Mouse (Mus musculus): ENCODE results near the gene Panx2.

DNA sequence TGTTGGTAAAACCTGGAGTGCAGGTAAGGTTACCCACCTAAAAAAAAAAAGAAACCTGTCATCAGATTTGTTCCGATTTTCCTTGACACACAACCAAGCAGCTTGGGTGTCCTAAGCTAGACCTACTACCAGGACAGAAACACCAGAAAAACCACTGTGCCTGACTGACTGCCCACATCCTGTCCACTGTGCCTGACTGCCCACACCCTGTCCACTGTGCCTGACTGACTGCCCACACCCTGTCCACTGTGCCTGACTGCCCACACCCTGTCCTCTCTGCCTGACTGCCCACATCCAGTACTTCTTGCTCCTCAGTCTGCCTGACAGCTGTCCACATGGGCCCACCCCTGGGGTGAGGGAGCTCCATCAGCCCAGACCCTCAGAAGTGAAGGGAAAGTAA is 47.4 kb downstream of the Panx2 start:
- TF ChIP-seq MAX (IDR thresholded peaks at IDR 0.05): no peak
- no peak for TF ChIP-seq CTCF (IDR thresholded peaks at IDR 0.05; ENCODE audit: control insufficient read depth, insufficient read depth, insufficient read length)
- TF ChIP-seq CEBPB (IDR thresholded peaks at IDR 0.05; ENCODE audit: low read depth): no peak
